Mouse (Mus musculus) MEL (cell line): ENCODE measurements at regions not wholly inside any gene's neighbourhood (a gene's known extent, or its start where the extent isn't known, plus 50 kb on each side); places are given as distances from the start of the nearest gene placed in this dataset.

Experiments used
- DNase-seq: peaks from one replicate; pipeline ENCODE4 v3.0.0; 2011; ENCODE audit warnings: low read depth, low spot score
- H3K27ac ChIP-seq: 2 replicates; pipeline ENCODE4 v1.5.1; 2012; ENCODE audit warnings: low read depth, mild to moderate bottlenecking, control low read depth, low read length, moderate library complexity; ENCODE audit not compliant: control insufficient read depth
- H3K27me3 ChIP-seq, 2 experiments: fragments of 150-350 bp in 1 of 2; sonication (generic) in 1 of 2; 2 replicates each; pipeline ENCODE4 v1.6.1; 2012; ENCODE audit warnings: low read length in 2 of 2, mild to moderate bottlenecking in 2 of 2, improper control_type of control experiment in 1 of 2, moderate library complexity in 1 of 2; ENCODE audit not compliant: insufficient read depth in 2 of 2, control insufficient read depth in 1 of 2
- H3K36me3 ChIP-seq, 2 experiments: 2 replicates each; pipeline ENCODE4 v1.6.1; 2012 to 2014; ENCODE audit warnings: low read length in 2 of 2, improper control_type of control experiment in 1 of 2, inconsistent platforms in 1 of 2, mild to moderate bottlenecking in 1 of 2; ENCODE audit not compliant: insufficient read depth in 2 of 2, control insufficient read depth in 1 of 2
- H3K4me1 ChIP-seq, 2 experiments: fragments of 150-350 bp in 1 of 2; sonication (generic) in 1 of 2; 2 replicates each; pipeline ENCODE4 v1.6.1; 2012; ENCODE audit warnings: low read length in 2 of 2, improper control_type of control experiment in 1 of 2, mild to moderate bottlenecking in 1 of 2; ENCODE audit not compliant: insufficient read depth in 2 of 2, control insufficient read depth in 1 of 2
- H3K4me3 ChIP-seq, 2 experiments: fragments of 150-350 bp in 1 of 2; sonication (generic) in 1 of 2; 2 replicates each; pipeline ENCODE4 v1.5.1; 2012; ENCODE audit warnings: low read depth in 2 of 2, low read length in 2 of 2, mild to moderate bottlenecking in 2 of 2, moderate library complexity in 2 of 2, control low read depth in 1 of 2, improper control_type of control experiment in 1 of 2; ENCODE audit not compliant: control insufficient read depth in 1 of 2, insufficient read depth in 1 of 2
- H3K79me2 ChIP-seq: 2 replicates; pipeline ENCODE4 v1.6.1; 2012; ENCODE audit warnings: mild to moderate bottlenecking, low read length, moderate library complexity; ENCODE audit not compliant: control insufficient read depth, poor library complexity, insufficient read depth
- H3K9ac ChIP-seq: 2 replicates; pipeline ENCODE4 v1.6.1; 2012; ENCODE audit warnings: low read depth, mild to moderate bottlenecking, control low read depth, low read length, moderate library complexity; ENCODE audit not compliant: control insufficient read depth, poor library complexity, severe bottlenecking
- H3K9me3 ChIP-seq: fragments of 150-350 bp; sonication (generic); replicated peaks from 2 replicates; pipeline ENCODE4 v1.6.1; 2012; ENCODE audit warnings: mild to moderate bottlenecking, low read length, improper control_type of control experiment, moderate library complexity; ENCODE audit not compliant: insufficient read depth
- BHLHE40 ChIP-seq: IDR thresholded peaks from 2 replicates; pipeline ENCODE4 v1.6.1; 2012; ENCODE audit warnings: low read depth, mild to moderate bottlenecking, inconsistent platforms, low read length, improper control_type of control experiment, borderline replicate concordance
- CHD2 ChIP-seq: IDR thresholded peaks from 2 replicates; pipeline ENCODE4 v1.6.1; 2011; ENCODE audit warnings: low read length, improper control_type of control experiment
- CTCF ChIP-seq, 3 experiments: IDR thresholded peaks in 2 of 3; conservative IDR thresholded peaks in 1 of 3; 2 replicates each; pipeline ENCODE4 v1.5.1; 2011 to 2012; ENCODE audit warnings: low read length in 3 of 3, low read depth in 2 of 3, mild to moderate bottlenecking in 2 of 3, improper control_type of control experiment in 1 of 3, inconsistent platforms in 1 of 3, mixed read lengths in 1 of 3, moderate library complexity in 1 of 3; ENCODE audit not compliant: control insufficient read depth in 1 of 3, insufficient read depth in 1 of 3, poor library complexity in 1 of 3, severe bottlenecking in 1 of 3
- E2F4 ChIP-seq: IDR thresholded peaks from 2 replicates; pipeline ENCODE4 v1.6.1; 2011; ENCODE audit warnings: low read depth, low read length, improper control_type of control experiment, borderline replicate concordance
- ELF1 ChIP-seq: IDR thresholded peaks from 2 replicates; pipeline ENCODE4 v1.6.1; 2014; ENCODE audit warnings: low read depth, mild to moderate bottlenecking, inconsistent platforms, low read length, improper control_type of control experiment, moderate library complexity
- GATA1 ChIP-seq: IDR thresholded peaks from 2 replicates; pipeline ENCODE4 v1.6.1; 2011; ENCODE audit warnings: low read depth, low read length, improper control_type of control experiment
- HCFC1 ChIP-seq: IDR thresholded peaks from 2 replicates; pipeline ENCODE4 v1.6.1; 2012; ENCODE audit warnings: low read depth, mild to moderate bottlenecking, inconsistent platforms, low read length, improper control_type of control experiment, moderate library complexity
- MAFK ChIP-seq: IDR thresholded peaks from 2 replicates; pipeline ENCODE4 v1.6.1; 2011; ENCODE audit warnings: low read depth, mild to moderate bottlenecking, low read length, improper control_type of control experiment, borderline replicate concordance
- MAX ChIP-seq: IDR thresholded peaks from 2 replicates; pipeline ENCODE4 v1.6.1; 2011; ENCODE audit warnings: low read length, improper control_type of control experiment
- MAZ ChIP-seq: IDR thresholded peaks from 2 replicates; pipeline ENCODE4 v1.6.1; 2012; ENCODE audit warnings: low read depth, mild to moderate bottlenecking, inconsistent platforms, low read length, improper control_type of control experiment
- MYB ChIP-seq: IDR thresholded peaks from 2 replicates; pipeline ENCODE4 v1.6.1; 2011; ENCODE audit warnings: mild to moderate bottlenecking, low read depth, low read length, improper control_type of control experiment
- NELFE ChIP-seq: IDR thresholded peaks from 2 replicates; pipeline ENCODE4 v1.6.1; 2011; ENCODE audit warnings: low read depth, low read length, improper control_type of control experiment
- NRF1 ChIP-seq: IDR thresholded peaks from 2 replicates; pipeline ENCODE4 v1.6.1; 2014; ENCODE audit warnings: low read depth, mild to moderate bottlenecking, inconsistent platforms, low read length, improper control_type of control experiment, moderate library complexity; ENCODE audit not compliant: poor library complexity, insufficient read depth, severe bottlenecking
- POLR2AphosphoS5 ChIP-seq: IDR thresholded peaks from 2 replicates; pipeline ENCODE4 v1.6.1; 2012; ENCODE audit warnings: low read depth, borderline replicate concordance, mild to moderate bottlenecking, inconsistent platforms, low read length, moderate library complexity, mixed read lengths
- RAD21 ChIP-seq: IDR thresholded peaks from 2 replicates; pipeline ENCODE4 v1.6.1; 2011; ENCODE audit warnings: mild to moderate bottlenecking, low read depth, low read length, improper control_type of control experiment
- RCOR1 ChIP-seq: IDR thresholded peaks from 2 replicates; pipeline ENCODE4 v1.6.1; 2012; ENCODE audit warnings: low read depth, mild to moderate bottlenecking, inconsistent platforms, low read length, improper control_type of control experiment
- SMC3 ChIP-seq: IDR thresholded peaks from 2 replicates; pipeline ENCODE4 v1.6.1; 2011; ENCODE audit warnings: low read depth, low read length, improper control_type of control experiment
- USF1 ChIP-seq: IDR thresholded peaks from 2 replicates; pipeline ENCODE4 v1.6.1; 2014; ENCODE audit warnings: low read depth, mild to moderate bottlenecking, inconsistent platforms, low read length, improper control_type of control experiment, moderate library complexity
- ZC3H11A ChIP-seq: IDR thresholded peaks from 2 replicates; pipeline ENCODE4 v1.6.1; 2012; ENCODE audit warnings: low read depth, mild to moderate bottlenecking, inconsistent platforms, low read length, improper control_type of control experiment
- ZNF384 ChIP-seq: IDR thresholded peaks from 2 replicates; pipeline ENCODE4 v1.6.1; 2012; ENCODE audit warnings: low read depth, mild to moderate bottlenecking, inconsistent platforms, low read length, improper control_type of control experiment

GRCm38 (mm10) chrX:85971973-85972372 is 72.0 kb upstream of the Samt3 start:
- no peak overlapping the region for H3K9ac ChIP-seq
- H3K36me3 ChIP-seq = no peaks in the 10 kb centered on the region
- no peak overlapping the region for H3K27ac ChIP-seq
- TF ChIP-seq GATA1 (no peak), SMC3 (peak; percentile 24; the same call in 1 of the 2 replicates), RAD21 (peak; percentile 8; the same call in 1 of the 2 replicates), USF1 (no peak), ZNF384 (no peak), MAZ (no peak), NELFE (no peak), CTCF (IDR thresholded peaks at IDR 0.05 in 2 of 3, conservative IDR thresholded peaks at IDR 0.05 in 1 of 3; ENCODE audit: control insufficient read depth in 1 of 3, insufficient read depth in 1 of 3, low read depth in 2 of 3, low read length in 3 of 3, poor library complexity in 1 of 3, severe bottlenecking in 1 of 3) (peak in 2 of 3 experiments; percentile 25 to 27; a peak in 3 of 6 replicates)
- H3K4me1 ChIP-seq = no peaks in the 10 kb centered on the region
- H3K27me3 ChIP-seq = no peaks in the 10 kb centered on the region
- H3K4me3 ChIP-seq = no peak overlapping the region
- peak; percentile 7 for DNase-seq
- H3K9me3 ChIP-seq = no peaks in the 10 kb centered on the region
- H3K79me2 ChIP-seq = no peaks in the 10 kb centered on the region

DNA sequence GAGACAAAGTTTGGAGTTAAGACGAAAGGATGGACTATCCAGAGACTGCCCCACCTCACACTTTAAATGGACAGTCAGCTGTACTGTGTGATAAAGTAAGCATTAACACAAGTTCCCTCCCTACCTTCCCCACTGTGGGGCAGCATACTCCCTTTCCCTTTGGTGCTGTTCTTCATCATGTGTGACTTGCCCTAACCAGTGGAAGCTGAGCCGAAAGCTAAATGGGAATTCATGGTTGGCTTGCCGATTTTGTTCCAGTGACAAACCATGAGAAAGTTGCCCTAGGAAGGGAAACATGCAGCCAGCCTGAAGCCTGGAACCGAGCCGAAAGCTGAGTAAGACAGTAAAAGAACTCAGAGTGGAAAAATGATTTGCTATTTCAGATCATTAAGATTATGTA is 62.9 kb upstream of the Samt3 start:
- TF ChIP-seq CHD2 (no peak), POLR2AphosphoS5 (no peak), MAFK (no peak), MYB (no peak), CTCF (IDR thresholded peaks at IDR 0.05 in 2 of 3, conservative IDR thresholded peaks at IDR 0.05 in 1 of 3; ENCODE audit: control insufficient read depth in 1 of 3, insufficient read depth in 1 of 3, low read depth in 2 of 3, low read length in 3 of 3, poor library complexity in 1 of 3, severe bottlenecking in 1 of 3) (no peak), ZNF384 (no peak), BHLHE40 (no peak), NELFE (no peak), MAX (no peak), MAZ (no peak), RCOR1 (no peak), ZC3H11A (no peak), E2F4 (no peak), HCFC1 (no peak), ELF1 (no peak), NRF1 (no peak)
- no peaks in the 10 kb centered on the region for H3K27me3 ChIP-seq
- H3K4me1 ChIP-seq = no peaks in the 10 kb centered on the region
- no peak overlapping the region for H3K27ac ChIP-seq
- no peak overlapping the region for H3K9ac ChIP-seq
- H3K4me3 ChIP-seq = no peak overlapping the region
- H3K36me3 ChIP-seq = no peaks in the 10 kb centered on the region
- no peaks in the 10 kb centered on the region for H3K79me2 ChIP-seq
- no peaks in the 10 kb centered on the region for H3K9me3 ChIP-seq
- DNase-seq = no peak
